Mouse (Mus musculus): ENCODE measurements around the gene Actr6.

- no peak for TF ChIP-seq CTCF (IDR thresholded peaks at IDR 0.05; ENCODE audit: control insufficient read depth, insufficient read depth, insufficient replicate concordance, low read depth, low read length)
- no peak for TF ChIP-seq POLR2A (IDR thresholded peaks at IDR 0.05; ENCODE audit: control insufficient read depth, low read depth, low read length)
Observed at GRCm38 (mm10) chr10:89739703-89740102, 7.6 kb upstream of the Actr6 start.
